Mouse (Mus musculus) adrenal gland, adult 18-20 months (tissue): ENCODE data around the gene Tnfrsf18. TPM values are rescaled to one million over a fixed set of nuclear protein-coding genes. Genes with fewer than 3 reads are reported as not detected.

ENCODE experiments used
- DNase-seq, 2 experiments: peaks; one replicate each; pipeline ENCODE4 v3.0.0; 2021 to 2022; ENCODE audit warnings: low spot score in 2 of 2
- total RNA-seq, 2 experiments: library from RNA; stranded (reverse); gene quantifications; 1 replicate in 1 of 2; 2 replicates in 1 of 2; pipeline ENCODE4 v1.2.3; 2021

Gene Tnfrsf18
- total RNA-seq, 2 experiments from 2014 or later = not detected

DNA sequence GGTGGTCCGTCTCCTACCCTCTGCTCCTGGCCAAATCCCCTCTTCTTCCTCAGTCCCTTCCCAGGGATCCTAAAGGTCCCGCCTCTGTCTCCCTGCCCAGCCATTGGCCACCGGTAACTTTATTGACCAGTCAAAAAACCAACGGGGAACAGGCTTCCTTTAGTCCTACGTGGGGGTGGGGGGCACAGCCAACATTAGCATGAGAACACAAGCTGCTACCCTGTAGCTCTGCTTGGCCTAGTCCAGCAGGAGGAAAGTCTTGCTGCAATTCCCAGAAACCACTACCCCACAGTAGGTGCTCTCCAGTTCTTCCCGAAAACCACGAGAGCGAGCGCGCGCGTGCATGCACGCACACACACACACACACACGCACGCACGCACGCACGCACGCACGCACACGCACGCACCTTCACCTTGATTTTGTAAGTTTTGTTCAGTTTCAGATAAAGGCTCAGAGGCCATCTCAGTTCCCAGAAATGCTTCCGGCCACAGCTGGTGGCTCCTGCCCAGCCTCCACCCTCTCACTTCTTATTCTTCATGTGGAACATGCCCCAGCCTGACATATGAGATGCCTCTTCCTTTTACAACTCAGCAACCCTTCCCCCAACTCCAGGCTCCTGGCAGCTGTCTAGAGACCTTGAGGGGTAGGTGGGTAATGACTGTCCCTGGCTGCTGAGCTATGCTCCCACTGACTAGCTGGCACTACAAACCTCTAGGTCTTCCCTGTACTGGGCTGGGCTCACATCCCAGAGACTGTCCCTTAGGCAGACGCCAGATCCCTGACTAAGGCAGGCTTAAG, 5.8 kb downstream of the Tnfrsf18 start:
- DNase-seq = peak; percentile 62 to 72

DNA sequence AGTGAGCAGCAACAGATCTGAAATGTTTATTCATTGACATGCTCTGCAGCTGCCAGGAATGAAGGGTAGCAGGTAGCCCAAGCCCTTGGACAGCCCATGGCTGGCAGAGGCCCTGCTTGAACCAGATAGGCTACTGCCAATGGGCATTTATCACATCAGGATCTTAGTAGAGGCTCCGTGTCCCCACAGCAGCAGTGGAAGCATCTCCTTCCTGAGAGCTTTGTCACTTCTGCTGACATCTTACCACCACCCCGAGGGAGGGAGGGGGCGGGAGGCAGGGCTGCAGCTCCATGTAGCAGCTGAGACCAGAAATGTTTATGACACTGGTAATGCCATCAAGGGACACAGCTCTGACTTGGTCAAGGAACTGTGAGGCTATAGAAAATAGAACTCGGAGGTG, 6.9 kb downstream of the Tnfrsf18 start:
- no peak for DNase-seq

DNA sequence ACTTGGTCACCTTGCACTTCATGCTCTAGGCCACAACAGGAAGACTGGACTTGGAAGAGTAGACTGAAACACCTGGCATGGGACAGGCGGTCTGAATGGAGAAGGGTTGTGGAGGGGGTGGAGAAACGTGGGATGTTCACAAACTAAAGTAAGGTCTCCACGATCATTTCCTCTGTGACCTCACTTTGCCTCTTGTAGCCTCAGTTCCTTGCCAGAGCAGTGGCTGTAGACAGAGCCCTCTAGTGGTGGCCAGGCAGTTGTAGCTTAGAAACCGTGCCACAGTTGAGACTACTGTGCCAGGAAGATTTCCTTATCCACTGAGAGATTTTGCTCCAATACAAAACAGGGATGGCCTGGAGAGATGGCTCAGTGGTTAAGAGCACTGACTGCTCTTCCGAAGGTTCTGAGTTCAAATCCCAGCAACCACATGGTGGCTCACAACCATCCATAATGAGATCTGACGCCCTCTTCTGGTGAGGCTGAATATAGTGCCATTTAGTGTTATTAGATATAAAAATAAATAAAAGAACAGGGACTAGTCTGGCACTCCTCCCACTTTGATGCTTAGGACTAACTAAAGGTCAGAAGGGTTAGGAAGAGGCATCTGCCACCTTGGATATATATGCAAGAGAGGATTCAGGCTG, 7.6 kb downstream of the Tnfrsf18 start:
- DNase-seq = no peak

DNA sequence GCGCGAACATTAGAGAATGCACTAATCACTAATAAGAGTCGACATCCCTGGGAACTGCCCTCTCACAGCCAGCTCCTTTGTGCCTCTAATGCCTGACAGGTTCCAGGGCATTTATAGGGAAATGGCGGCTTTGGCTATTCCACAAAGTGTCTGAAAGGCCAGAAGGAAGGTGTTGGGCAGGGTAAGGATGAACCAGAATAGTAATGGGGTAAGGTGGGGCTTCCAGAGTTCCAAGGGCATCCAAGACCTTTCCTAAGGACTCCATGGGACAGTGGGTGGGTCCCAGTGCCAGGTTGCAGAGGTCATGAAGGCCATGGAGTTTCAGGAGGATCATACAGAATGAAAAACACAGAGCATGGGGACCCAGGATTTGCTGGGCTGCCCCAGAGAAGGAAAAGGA, 8.3 kb downstream of the Tnfrsf18 start:
- DNase-seq = no peak

GRCm38 (mm10) chr4:156034901-156035300, 8.9 kb downstream of the Tnfrsf18 start:
- no peak for DNase-seq

GRCm38 (mm10) chr4:156044754-156045153, 18.8 kb downstream of the Tnfrsf18 start:
- no peak for DNase-seq

DNA sequence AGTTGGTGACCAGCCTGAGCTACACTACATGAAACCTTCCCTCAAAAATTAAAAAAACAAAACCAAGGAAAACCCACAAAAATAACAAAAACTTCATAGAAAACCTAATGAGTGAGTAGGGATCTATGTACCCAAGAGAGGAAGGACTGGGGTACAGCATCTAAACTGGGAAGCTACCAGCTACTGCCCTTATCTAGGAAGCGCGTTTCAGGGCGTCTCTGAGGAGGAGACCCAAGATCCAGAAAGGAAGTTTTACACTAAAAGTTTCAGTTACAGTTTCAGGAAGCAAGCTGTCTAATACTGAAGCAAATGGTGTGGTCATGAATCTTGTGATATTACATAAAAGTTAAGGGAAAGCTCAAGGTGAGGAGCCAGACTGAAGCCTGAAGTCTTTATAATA, 23.8 kb downstream of the Tnfrsf18 start:
- DNase-seq = no peak

GRCm38 (mm10) chr4:156050391-156050980, 24.5 kb downstream of the Tnfrsf18 start:
- peak in 1 of 2 experiments; percentile 42 for DNase-seq

DNA sequence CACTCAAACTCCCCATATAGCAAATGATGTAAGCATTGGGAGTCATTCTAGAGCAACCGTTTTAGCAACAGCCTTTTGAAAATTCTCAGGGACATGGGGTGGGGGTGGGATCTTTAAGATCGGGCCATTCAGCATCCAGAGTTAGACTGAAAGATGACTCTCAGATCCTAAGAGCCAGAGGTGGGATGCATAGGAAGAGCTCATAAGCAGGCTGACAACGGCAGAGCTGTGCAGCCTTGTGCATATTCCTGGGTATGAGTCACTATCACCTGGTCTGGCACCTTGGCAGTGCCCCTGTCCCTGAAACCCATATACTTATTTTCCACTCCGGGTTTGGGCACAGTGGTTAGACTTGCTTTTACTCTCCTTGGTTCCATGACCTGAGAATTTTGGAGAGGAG, 27.1 kb downstream of the Tnfrsf18 start:
- DNase-seq = no peak

GRCm38 (mm10) chr4:156054130-156054529, 28.2 kb downstream of the Tnfrsf18 start:
- DNase-seq = no peak

GRCm38 (mm10) chr4:156054606-156055005, 28.6 kb downstream of the Tnfrsf18 start:
- DNase-seq = no peak

GRCm38 (mm10) chr4:156055173-156055572, 29.2 kb downstream of the Tnfrsf18 start:
- no peak for DNase-seq

GRCm38 (mm10) chr4:156057702-156058101, 31.7 kb downstream of the Tnfrsf18 start:
- DNase-seq = no peak

GRCm38 (mm10) chr4:156058826-156059225, 32.9 kb downstream of the Tnfrsf18 start:
- no peak for DNase-seq

GRCm38 (mm10) chr4:156059261-156059660, 33.3 kb downstream of the Tnfrsf18 start, which contains the start of gene Ttll10:
Ttll10 (minus strand) TSS chr4:156059414.
- no peak for DNase-seq

DNA sequence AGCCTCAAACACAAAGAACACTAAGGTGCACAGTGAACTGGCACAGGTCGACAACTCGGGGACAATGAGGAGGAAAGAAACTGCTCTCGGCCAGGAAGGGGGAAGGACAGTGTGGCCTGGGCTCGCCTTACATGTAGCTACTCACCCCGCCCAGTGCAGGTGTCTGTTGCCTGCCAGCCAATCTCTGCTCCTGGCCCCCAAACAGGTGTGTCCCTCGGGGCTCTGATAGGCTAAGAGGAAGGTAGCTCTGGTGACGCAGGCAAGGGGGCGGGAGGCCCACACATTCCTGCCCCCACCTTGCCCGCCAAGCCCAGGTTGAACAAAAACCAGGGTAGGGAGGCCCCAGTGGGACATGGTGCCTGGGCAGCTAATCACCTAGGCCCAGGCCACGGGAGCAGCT, 33.7 kb downstream of the Tnfrsf18 start:
- DNase-seq = no peak

DNA sequence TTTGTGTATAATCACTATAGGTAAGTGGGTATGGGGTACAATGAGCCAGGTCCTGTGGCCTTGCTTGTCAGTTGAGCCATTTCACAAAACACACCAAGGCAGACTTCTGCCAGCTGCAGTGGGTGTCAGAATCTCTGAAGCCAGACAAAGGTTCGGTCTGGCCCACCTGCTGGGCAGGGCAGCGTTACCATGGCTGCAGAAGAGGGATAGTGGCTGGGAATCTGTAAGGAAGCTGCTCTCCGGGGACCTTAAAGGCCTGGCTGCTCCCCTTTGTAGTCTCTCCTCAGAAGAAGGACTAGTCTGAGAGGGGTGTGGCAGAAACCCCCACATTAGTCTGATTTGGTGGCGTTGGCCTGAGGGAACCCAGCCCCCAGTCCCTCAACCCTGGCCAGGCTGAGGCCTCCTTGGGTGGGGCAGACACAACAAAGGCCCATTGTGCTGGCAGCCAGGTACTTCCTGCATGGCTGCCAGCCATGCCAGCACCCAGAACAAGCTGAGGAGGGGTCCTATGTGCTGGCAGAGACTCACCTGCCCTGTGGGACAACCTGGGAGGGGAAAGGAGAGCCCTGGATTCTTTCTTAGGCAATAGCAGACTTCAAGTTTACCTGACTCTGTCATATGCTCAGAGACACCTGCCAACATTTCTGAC, 38.0 kb downstream of the Tnfrsf18 start:
- no peak for DNase-seq

DNA sequence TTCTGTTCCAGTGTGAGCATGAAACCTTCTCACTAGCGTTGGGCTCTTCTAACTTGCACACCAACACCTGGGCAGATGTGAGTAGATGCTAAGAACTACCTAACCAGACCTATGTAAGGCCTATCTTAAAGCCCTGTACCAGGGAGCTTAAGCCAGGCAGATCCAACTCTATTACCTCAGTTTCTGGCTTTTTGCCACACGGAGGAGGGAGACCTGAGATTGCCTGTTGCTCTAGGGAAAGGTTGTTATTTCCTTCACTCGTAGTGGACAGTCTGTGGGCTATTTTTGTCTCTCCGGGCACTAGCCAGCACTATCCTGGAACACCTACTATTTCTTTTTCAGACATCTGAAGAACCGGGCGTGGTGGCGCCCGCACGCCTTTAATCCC, 38.5 kb downstream of the Tnfrsf18 start:
- no peak for DNase-seq

DNA sequence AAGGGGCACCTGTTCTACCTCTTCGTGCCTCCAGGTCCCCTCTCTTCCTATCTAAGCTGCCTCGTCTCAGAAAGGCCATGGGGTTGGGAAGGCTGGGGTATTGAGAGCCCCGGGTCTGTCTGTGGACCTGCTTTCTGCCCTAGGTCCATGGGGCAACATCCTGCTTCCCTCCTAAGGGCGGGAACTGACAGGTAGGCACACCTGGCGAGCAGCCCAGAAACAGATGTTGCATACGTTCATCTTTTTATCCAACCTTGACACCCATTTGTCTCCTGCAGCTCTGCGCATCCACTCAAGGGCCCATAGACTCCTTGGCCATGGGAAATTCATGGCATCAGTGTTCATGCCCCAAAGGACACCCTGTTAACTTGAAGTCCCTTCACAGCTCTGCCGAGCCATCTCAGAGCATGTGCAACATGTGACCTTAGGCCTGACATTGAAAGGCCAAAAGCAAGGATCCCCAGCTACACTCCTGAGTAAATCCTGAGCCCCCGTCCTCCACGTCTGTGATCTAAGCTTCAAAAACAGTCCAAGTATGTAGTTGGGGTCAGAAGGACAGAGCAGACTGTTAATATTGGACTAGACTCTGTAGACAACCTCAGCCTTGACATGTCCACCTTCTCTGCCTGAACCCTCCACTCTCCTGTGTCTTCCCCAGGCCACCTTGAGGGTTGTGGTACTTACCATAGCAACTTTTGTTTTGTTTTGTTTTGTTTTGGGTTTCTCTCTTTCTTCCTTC, 39.4 kb downstream of the Tnfrsf18 start:
- DNase-seq = no peak

- DNase-seq = no peak
Measured at GRCm38 (mm10) chr4:156067256-156067949, 41.4 kb downstream of the Tnfrsf18 start.
